Mouse (Mus musculus) C2C12 (cell line): ENCODE data around the gene Ank3.

Source experiments
- CEBPB ChIP-seq: IDR thresholded peaks from one replicate; pipeline ENCODE4 v1.6.1; 2011; ENCODE audit warnings: low read depth, mild to moderate bottlenecking, control low read depth, moderate library complexity
- CTCF ChIP-seq: IDR thresholded peaks from one replicate; pipeline ENCODE4 v1.5.1; 2011; ENCODE audit not compliant: control insufficient read depth, insufficient read depth, insufficient read length
- FOSL1 ChIP-seq: IDR thresholded peaks from one replicate; pipeline ENCODE4 v1.8.0; 2011; ENCODE audit warnings: mild to moderate bottlenecking, low read length; ENCODE audit not compliant: poor library complexity, insufficient read depth, severe bottlenecking
- MAX ChIP-seq: IDR thresholded peaks from one replicate; pipeline ENCODE4 v1.6.1; 2011; ENCODE audit warnings: mild to moderate bottlenecking, control low read depth
- MYOD1 ChIP-seq: IDR thresholded peaks from one replicate; pipeline ENCODE4 v1.6.1; 2011; ENCODE audit warnings: low read depth; ENCODE audit not compliant: control insufficient read depth, insufficient read length
- USF1 ChIP-seq: IDR thresholded peaks from one replicate; pipeline ENCODE4 v1.6.1; 2011; ENCODE audit warnings: low read depth, mild to moderate bottlenecking, control low read depth, moderate library complexity

DNA sequence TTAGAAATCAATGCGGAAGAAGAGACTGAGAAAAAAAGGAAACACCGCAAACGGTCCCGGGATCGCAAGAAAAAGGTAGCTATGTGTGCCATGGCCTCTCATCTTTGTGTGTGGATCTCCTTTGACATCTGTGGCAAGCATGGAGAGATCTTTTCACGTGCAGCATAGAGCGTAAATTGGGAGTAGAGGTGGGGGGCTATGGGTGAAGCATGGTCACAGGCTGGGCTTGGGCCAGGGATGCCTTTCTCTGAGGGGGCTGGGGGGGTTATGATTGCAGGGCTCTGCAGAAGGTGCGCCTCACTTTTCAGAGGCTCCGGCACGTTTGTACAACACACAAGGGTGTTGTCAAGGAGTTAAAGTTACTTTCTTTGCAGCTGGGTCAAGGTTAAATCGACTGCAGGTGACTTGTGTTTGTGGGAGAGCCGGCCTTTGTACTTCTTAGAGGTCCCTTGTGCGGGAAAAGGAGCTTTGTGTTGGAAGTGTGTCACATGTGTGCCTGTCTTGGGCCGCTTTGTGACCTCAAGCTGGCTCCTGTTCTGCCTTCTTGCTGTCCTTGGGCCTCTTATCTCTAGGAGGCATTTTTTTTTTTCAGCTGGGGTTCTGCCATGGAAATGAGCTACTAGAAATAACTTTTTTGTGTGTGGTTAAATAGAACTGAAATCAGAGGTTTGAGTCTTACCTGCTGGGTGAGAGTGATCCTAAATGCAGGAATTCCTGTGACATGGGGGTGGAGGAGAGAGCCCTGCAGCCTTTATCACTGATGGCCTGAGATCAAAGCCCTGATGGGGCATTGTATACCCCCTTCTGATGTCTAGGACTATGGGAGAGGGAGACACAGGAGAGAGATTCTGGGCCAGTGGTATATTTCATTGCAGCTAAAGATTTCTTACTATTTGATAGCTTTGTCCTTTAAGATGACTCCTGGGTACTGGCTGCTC is 308.5 kb downstream of the Ank3 start:
- TF ChIP-seq CTCF (no peak), MAX (no peak), CEBPB (no peak), USF1 (no peak), FOSL1 (no peak), MYOD1 (no peak)
